Mouse (Mus musculus): ENCODE measurements around the gene Abhd8.
"Not testable (repeated sequence)": the region's sequence is repeated elsewhere in the genome, so short reads cannot be mapped to it uniquely, and the experiment has no call there.

Abhd8 gene

DNA sequence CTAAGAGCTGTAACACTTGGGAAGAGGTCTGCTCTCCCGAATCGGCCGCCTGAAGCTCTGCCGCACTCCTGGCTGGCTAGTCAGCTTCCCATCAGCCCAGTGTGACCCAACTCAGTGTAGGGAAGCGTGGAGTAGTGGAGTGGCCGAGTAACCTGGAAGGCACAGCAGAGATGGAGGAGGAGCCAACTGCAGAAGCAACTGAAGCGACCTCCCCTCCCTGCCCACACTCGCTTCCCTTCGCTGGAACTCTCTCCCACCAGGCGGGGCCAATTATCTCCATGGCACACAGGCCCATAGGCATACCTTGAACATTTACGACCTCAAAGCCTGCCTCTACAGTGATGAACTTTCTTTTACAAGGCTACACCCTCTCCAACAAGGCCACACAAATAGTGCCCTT, 11.7 kb downstream of the Abhd8 start:
- Histone ChIP-seq H3K9me3 (ENCODE audit: low read length) (peaks cover 36% of the 10 kb centered on the region), H3K36me3 (ENCODE audit: insufficient read depth, low read length) (no peaks in the 10 kb centered on the region), H3K27me3 (ENCODE audit: insufficient read depth, low read length) (peaks cover 37% of the 10 kb centered on the region), H3K4me1 (replicated peaks; ENCODE audit: low read depth, low read length) (peaks cover 17% of the 10 kb centered on the region), H3K4me3 (replicated peaks; ENCODE audit: low read length) (no peak overlapping the region)
- TF ChIP-seq CTCF (conservative IDR thresholded peaks at IDR 0.05; ENCODE audit: low read length), result no peak

DNA sequence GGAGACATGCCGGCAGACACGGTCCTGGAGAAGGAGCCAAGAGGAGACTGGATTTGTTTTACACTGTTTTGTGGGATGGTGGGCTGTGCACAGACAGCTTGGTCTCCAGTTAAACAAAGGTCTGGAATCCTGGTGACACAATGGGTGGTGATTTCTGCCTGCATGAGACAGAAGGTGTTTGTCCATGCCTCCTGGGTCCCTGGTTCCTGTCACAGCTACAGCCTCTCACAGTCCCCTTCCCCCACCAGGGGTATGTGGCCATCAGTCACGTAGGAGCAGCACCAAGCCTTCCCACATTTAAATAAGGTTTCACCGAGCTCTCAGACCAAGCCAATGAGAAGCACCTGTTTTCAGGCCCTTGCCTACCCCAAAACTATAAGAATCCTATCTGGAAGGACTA, 12.1 kb downstream of the Abhd8 start:
- Histone ChIP-seq H3K4me1 (replicated peaks; ENCODE audit: low read depth, low read length) (peaks cover 13% of the 10 kb centered on the region), H3K4me3 (replicated peaks; ENCODE audit: low read length) (no peak overlapping the region), H3K9me3 (ENCODE audit: low read length) (peaks cover 41% of the 10 kb centered on the region), H3K27me3 (ENCODE audit: insufficient read depth, low read length) (peaks cover 32% of the 10 kb centered on the region), H3K36me3 (ENCODE audit: insufficient read depth, low read length) (no peaks in the 10 kb centered on the region)
- no peak for TF ChIP-seq POU5F1 (IDR thresholded peaks at IDR 0.05; ENCODE audit: borderline replicate concordance, low read length)
- no peak for TF ChIP-seq CTCF (conservative IDR thresholded peaks at IDR 0.05; ENCODE audit: low read length)
- TF ChIP-seq NANOG (IDR thresholded peaks at IDR 0.05; ENCODE audit: borderline replicate concordance, low read length), result no peak

DNA sequence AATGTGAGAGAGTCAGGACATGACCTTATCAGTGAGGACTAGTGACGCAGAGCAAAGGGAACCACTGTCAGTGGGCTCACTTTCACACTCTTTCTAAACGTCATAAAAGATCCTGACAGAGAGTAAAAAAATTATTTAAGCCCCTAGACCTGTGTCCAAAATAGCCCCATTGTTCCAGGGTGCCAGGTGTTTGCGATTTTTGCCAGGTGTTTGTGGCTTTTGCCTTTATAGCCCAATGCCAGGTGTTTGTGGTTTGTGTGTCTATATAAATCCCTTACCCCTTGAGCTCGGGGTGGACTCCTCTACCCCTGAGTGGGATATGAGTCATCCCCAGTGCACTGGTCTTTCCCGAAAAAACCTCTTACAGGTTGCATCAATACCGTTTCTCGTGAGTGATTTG, 18.4 kb downstream of the Abhd8 start:
- Histone ChIP-seq H3K9me3 (ENCODE audit: low read length) (peaks cover 45% of the 10 kb centered on the region), H3K36me3 (ENCODE audit: insufficient read depth, low read length) (no peaks in the 10 kb centered on the region), H3K4me1 (replicated peaks; ENCODE audit: low read depth, low read length) (no peaks in the 10 kb centered on the region; the same call in 1 of the 2 replicates), H3K27me3 (ENCODE audit: insufficient read depth, low read length) (peaks cover 4% of the 10 kb centered on the region), H3K4me3 (replicated peaks; ENCODE audit: low read length) (no peak overlapping the region)
- TF ChIP-seq CTCF (conservative IDR thresholded peaks at IDR 0.05; ENCODE audit: low read length) (no peak), NANOG (IDR thresholded peaks at IDR 0.05; ENCODE audit: borderline replicate concordance, low read length) (no peak), POU5F1 (IDR thresholded peaks at IDR 0.05; ENCODE audit: borderline replicate concordance, low read length) (no peak)

DNA sequence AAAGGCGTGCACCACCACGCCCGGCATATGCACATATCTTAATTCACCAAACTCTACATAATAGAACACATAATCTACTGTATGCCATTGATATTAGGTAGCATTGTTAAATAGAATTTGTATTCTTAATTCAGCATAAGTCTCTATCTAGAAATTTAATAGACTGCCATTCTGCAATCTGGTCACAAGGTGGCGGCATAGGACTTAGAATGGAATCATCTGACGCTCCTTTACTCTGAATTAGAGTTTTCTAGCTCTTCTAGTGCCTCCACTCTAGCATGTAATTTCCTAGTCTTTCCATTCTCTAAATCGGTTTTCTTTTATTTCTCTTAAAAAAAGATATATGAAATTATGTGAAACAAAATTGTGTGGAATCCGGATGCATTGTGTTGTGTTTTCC, 22.1 kb downstream of the Abhd8 start:
- H3K4me1 ChIP-seq (replicated peaks; ENCODE audit: low read depth, low read length), result no peaks in the 10 kb centered on the region; the same call in 1 of the 2 replicates
- H3K27me3 ChIP-seq (ENCODE audit: insufficient read depth, low read length), result peaks cover 15% of the 10 kb centered on the region
- no peaks in the 10 kb centered on the region for H3K36me3 ChIP-seq (ENCODE audit: insufficient read depth, low read length)
- no peak for TF ChIP-seq NANOG (IDR thresholded peaks at IDR 0.05; ENCODE audit: borderline replicate concordance, low read length)
- peak; percentile 53 for TF ChIP-seq CTCF (conservative IDR thresholded peaks at IDR 0.05; ENCODE audit: low read length)
- H3K4me3 ChIP-seq (replicated peaks; ENCODE audit: low read length), result no peak overlapping the region
- peaks cover 8% of the 10 kb centered on the region for H3K9me3 ChIP-seq (ENCODE audit: low read length)

DNA sequence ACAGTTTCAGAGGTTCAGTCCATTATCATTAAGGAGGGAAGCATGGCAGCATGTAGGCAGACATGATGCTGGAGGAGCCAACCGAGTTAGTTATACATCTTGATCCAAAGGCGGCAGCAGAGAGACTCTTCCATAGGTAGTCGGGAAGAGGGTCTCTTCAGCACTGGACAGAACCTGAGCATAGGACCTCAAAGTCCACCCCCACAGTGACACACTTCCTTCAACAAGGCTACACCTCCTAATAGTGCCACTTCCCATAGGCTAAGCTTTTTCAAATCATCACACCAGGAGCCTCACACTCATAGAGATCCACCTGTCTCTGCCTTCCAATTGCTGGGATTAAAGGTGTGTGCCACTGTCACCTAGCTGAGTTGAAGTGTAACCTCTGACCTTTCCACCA, 26.4 kb downstream of the Abhd8 start:
- TF ChIP-seq POU5F1 (IDR thresholded peaks at IDR 0.05; ENCODE audit: borderline replicate concordance, low read length) (no peak), NANOG (IDR thresholded peaks at IDR 0.05; ENCODE audit: borderline replicate concordance, low read length) (no peak), CTCF (conservative IDR thresholded peaks at IDR 0.05; ENCODE audit: low read length) (no peak)
- Histone ChIP-seq H3K9me3 (ENCODE audit: low read length) (peaks cover 3% of the 10 kb centered on the region; the same call in 1 of the 2 replicates), H3K36me3 (ENCODE audit: insufficient read depth, low read length) (no peaks in the 10 kb centered on the region), H3K27me3 (ENCODE audit: insufficient read depth, low read length) (peaks cover 20% of the 10 kb centered on the region), H3K4me1 (replicated peaks; ENCODE audit: low read depth, low read length) (no peaks in the 10 kb centered on the region; the same call in 1 of the 2 replicates), H3K4me3 (replicated peaks; ENCODE audit: low read length) (no peak overlapping the region)

DNA sequence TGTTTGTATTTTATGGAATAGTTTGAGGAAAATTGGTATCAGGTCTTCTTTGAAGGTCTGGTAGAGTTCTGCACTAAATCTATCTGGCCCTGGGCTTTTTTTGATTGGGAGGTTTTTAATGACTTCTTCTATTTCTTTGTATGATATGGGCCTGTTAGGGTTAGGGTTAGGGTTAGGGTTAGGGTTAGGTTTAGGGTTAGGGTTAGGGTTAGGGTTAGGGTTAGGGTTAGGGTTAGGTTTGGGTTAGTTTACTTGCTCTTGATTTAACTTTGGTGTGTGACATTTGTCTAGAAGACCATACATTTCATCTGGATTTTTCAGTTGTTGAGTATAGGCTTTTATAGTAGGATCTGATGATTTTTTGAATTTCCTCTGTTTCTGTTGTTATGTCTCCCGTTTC, 30.5 kb downstream of the Abhd8 start:
- H3K27me3 ChIP-seq (ENCODE audit: insufficient read depth, low read length), result peaks cover 24% of the 10 kb centered on the region
- not testable (repeated sequence) for H3K36me3 ChIP-seq (ENCODE audit: insufficient read depth, low read length); H3K9me3 ChIP-seq (ENCODE audit: low read length); H3K4me1 ChIP-seq (replicated peaks; ENCODE audit: low read depth, low read length)
- peak overlapping the region; percentile 35 for H3K4me3 ChIP-seq (replicated peaks; ENCODE audit: low read length)

DNA sequence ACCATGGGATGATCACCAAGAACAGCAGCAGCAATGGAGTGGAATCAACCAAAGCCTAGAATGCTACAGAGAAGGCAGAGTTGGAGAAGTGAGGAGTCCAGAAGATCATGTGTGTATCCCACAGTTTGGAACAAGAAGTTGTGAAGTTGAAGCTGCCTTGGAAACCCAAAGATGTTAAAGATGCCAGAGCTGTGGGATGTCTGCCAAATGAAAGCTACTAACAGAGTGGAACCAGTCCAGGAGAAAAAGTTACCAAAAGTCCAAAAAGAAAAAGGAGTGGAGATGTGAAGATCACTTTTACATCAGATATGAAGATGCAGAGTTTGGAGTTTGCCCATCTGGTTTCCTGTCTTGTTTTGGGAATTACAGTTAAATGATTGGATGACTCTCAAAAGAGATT, 41.3 kb downstream of the Abhd8 start:
- Histone ChIP-seq H3K36me3 (ENCODE audit: insufficient read depth, low read length) (no peaks in the 10 kb centered on the region), H3K4me3 (replicated peaks; ENCODE audit: low read length) (no peak overlapping the region), H3K4me1 (replicated peaks; ENCODE audit: low read depth, low read length) (no peaks in the 10 kb centered on the region), H3K27me3 (ENCODE audit: insufficient read depth, low read length) (peaks cover 13% of the 10 kb centered on the region), H3K9me3 (ENCODE audit: low read length) (peaks cover 46% of the 10 kb centered on the region)
- TF ChIP-seq CTCF (conservative IDR thresholded peaks at IDR 0.05; ENCODE audit: low read length) (no peak), POU5F1 (IDR thresholded peaks at IDR 0.05; ENCODE audit: borderline replicate concordance, low read length) (no peak), NANOG (IDR thresholded peaks at IDR 0.05; ENCODE audit: borderline replicate concordance, low read length) (no peak)

DNA sequence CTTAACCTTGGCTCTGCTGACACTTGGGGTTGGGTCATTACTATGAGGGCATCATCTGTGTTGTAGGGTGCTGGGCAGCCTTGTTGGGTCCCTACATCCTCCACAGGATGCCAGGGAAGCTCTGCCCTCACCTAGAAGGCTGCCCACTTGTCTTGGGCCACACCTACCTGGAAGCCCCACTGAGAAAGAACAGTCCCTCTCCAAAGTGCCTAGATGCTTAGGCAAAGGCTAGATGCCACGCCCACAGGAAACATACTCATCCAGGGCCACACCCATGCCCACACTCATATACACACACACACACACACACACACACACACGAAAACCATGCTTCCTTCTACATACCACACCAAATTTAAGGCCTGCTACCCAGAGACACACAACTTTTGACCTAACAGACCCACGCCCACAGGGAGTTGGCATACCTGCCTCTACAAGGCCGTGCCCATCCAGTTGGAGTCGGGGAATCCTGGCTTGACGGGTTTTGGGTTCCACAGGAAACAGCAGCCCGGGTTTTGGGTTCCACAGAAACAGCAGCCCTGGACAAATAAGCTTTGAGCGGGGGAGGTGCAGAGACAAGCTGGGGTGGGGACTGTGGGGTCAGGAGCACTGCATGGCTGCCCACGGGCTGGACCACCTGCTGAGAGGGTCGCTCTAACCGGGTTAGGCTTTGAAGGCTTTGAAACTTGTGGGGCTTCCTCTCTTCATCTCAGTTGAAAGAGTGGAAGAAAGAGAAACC, 51.8 kb downstream of the Abhd8 start:
- Histone ChIP-seq H3K4me3 (replicated peaks; ENCODE audit: low read length) (no peak overlapping the region), H3K4me1 (replicated peaks; ENCODE audit: low read depth, low read length) (peaks cover 35% of the 10 kb centered on the region), H3K27me3 (ENCODE audit: insufficient read depth, low read length) (peaks cover 15% of the 10 kb centered on the region), H3K36me3 (ENCODE audit: insufficient read depth, low read length) (peaks cover 32% of the 10 kb centered on the region), H3K9me3 (ENCODE audit: low read length) (no peaks in the 10 kb centered on the region)
- TF ChIP-seq CTCF (conservative IDR thresholded peaks at IDR 0.05; ENCODE audit: low read length) (no peak), NANOG (IDR thresholded peaks at IDR 0.05; ENCODE audit: borderline replicate concordance, low read length) (no peak), POU5F1 (IDR thresholded peaks at IDR 0.05; ENCODE audit: borderline replicate concordance, low read length) (no peak)

DNA sequence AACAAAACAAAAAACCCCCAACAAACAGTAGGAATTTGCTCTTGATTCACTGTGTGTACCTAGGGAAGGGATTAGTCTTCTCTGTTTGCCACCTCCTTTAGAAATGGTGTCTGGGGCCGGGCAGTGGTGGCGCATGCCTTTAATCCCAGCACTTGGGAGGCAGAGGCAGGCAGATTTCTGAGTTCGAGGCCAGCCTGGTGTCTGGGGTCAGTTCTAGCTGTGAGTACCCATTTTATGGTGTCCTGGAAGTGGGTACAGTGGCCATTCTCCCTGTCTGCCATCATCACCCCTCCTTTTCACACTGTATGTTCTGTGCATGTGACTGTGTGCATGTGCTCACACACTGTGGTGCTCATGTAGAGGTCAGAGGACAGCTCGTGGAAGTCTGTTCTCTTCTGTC, 55.2 kb downstream of the Abhd8 start:
- H3K9me3 ChIP-seq (ENCODE audit: low read length), result no peaks in the 10 kb centered on the region

More for the DNA sequence above, 55.2 kb downstream of the Abhd8 start:
- Histone ChIP-seq H3K4me1 (replicated peaks; ENCODE audit: low read depth, low read length) (peaks cover 58% of the 10 kb centered on the region), H3K4me3 (replicated peaks; ENCODE audit: low read length) (no peak overlapping the region), H3K27me3 (ENCODE audit: insufficient read depth, low read length) (no peaks in the 10 kb centered on the region), H3K36me3 (ENCODE audit: insufficient read depth, low read length) (peaks cover 51% of the 10 kb centered on the region)
- TF ChIP-seq CTCF (conservative IDR thresholded peaks at IDR 0.05; ENCODE audit: low read length) (no peak), NANOG (IDR thresholded peaks at IDR 0.05; ENCODE audit: borderline replicate concordance, low read length) (no peak), POU5F1 (IDR thresholded peaks at IDR 0.05; ENCODE audit: borderline replicate concordance, low read length) (no peak)
